Mouse (Mus musculus) thymus, postnatal 4 days (tissue): Measurements from ENCODE around the gene Pdia5.

Source experiments
- DNase-seq: peaks from one replicate; pipeline ENCODE4 v3.0.0; 2021

The Pdia5 gene

GRCm38 (mm10) chr16:35484105-35484504 is 6.6 kb downstream of the Pdia5 start:
- DNase-seq: no peak

- DNase-seq: no peak
Observed at GRCm38 (mm10) chr16:35479301-35479700, 11.4 kb downstream of the Pdia5 start.

GRCm38 (mm10) chr16:35477273-35477672 is 13.4 kb downstream of the Pdia5 start:
- no peak for DNase-seq

- DNase-seq: no peak
Observed at GRCm38 (mm10) chr16:35472569-35473275, 18.0 kb downstream of the Pdia5 start.

GRCm38 (mm10) chr16:35471841-35472568 is 18.7 kb downstream of the Pdia5 start:
- no peak for DNase-seq

GRCm38 (mm10) chr16:35470983-35471382 is 19.7 kb downstream of the Pdia5 start:
- DNase-seq: no peak

GRCm38 (mm10) chr16:35470096-35470495 is 20.6 kb downstream of the Pdia5 start:
- DNase-seq: no peak

- DNase-seq: no peak
Observed at GRCm38 (mm10) chr16:35469016-35469415, 21.7 kb downstream of the Pdia5 start.

- no peak for DNase-seq
Observed at GRCm38 (mm10) chr16:35467044-35467443, 23.6 kb downstream of the Pdia5 start.

- no peak for DNase-seq
Observed at GRCm38 (mm10) chr16:35465808-35466351, 24.8 kb downstream of the Pdia5 start.

GRCm38 (mm10) chr16:35464686-35465308 is 25.9 kb downstream of the Pdia5 start:
- DNase-seq: no peak

- DNase-seq: no peak
Observed at GRCm38 (mm10) chr16:35463708-35464107, 27.0 kb downstream of the Pdia5 start.

GRCm38 (mm10) chr16:35462955-35463354 is 27.7 kb downstream of the Pdia5 start:
- no peak for DNase-seq

GRCm38 (mm10) chr16:35459584-35459983 is 31.1 kb downstream of the Pdia5 start:
- DNase-seq: no peak

GRCm38 (mm10) chr16:35458297-35458696 is 32.4 kb downstream of the Pdia5 start:
- DNase-seq: no peak

- DNase-seq: no peak
Observed at GRCm38 (mm10) chr16:35457488-35457887, 33.2 kb downstream of the Pdia5 start.

GRCm38 (mm10) chr16:35457011-35457419 is 33.7 kb downstream of the Pdia5 start:
- DNase-seq: no peak

- no peak for DNase-seq
Observed at GRCm38 (mm10) chr16:35456305-35456704, 34.4 kb downstream of the Pdia5 start.

GRCm38 (mm10) chr16:35455822-35456221 is 34.9 kb downstream of the Pdia5 start:
- DNase-seq: no peak

- DNase-seq: no peak
Observed at GRCm38 (mm10) chr16:35450018-35450630, 40.5 kb downstream of the Pdia5 start.

GRCm38 (mm10) chr16:35442026-35442415 is 48.7 kb downstream of the Pdia5 start:
- DNase-seq: no peak

- DNase-seq: no peak
Observed at GRCm38 (mm10) chr16:35441346-35442025, 49.2 kb downstream of the Pdia5 start.

- no peak for DNase-seq
Observed at GRCm38 (mm10) chr16:35439046-35439445, 51.6 kb downstream of the Pdia5 start.
